Mouse (Mus musculus) forebrain, postnatal 0 days (tissue): ENCODE measurements around the gene Lmod3. TPM values are rescaled to one million over a fixed set of nuclear protein-coding genes. Genes with fewer than 3 reads are reported as not detected.
"Not testable (repeated sequence)": the region's sequence is repeated elsewhere in the genome, so short reads cannot be mapped to it uniquely, and the experiment has no call there.

Experiments
- ATAC-seq: fragments of 200-750 bp; cut with Nextera tagmentation; 2 replicates; pipeline ENCODE4 v1.8.0; 2017; ENCODE audit warnings: mild to moderate bottlenecking, moderate library complexity
- DNase-seq: peaks from one replicate; pipeline ENCODE4 v3.0.0-alpha.2; 2015
- H3K27ac ChIP-seq: fragments of 300-500 bp; sonication (generic); 2 replicates; pipeline ENCODE4 v1.5.1; 2014; ENCODE audit warnings: low read depth, mild to moderate bottlenecking, antibody characterized with exemption, low read length, moderate library complexity, mixed read lengths
- H3K27me3 ChIP-seq: fragments of 300-500 bp; sonication (generic); 2 replicates; pipeline ENCODE4 v1.6.1; 2014; ENCODE audit warnings: mild to moderate bottlenecking, low read length, mixed read lengths; ENCODE audit not compliant: insufficient read depth
- H3K36me3 ChIP-seq: fragments of 300-500 bp; sonication (generic); 2 replicates; pipeline ENCODE4 v1.6.1; 2014; ENCODE audit warnings: mild to moderate bottlenecking, moderate library complexity; ENCODE audit not compliant: insufficient read depth
- H3K4me1 ChIP-seq: fragments of 300-500 bp; sonication (generic); 2 replicates; pipeline ENCODE4 v1.6.1; 2014; ENCODE audit warnings: antibody characterized with exemption; ENCODE audit not compliant: insufficient read depth
- H3K4me2 ChIP-seq: fragments of 300-500 bp; sonication (generic); 2 replicates; pipeline ENCODE4 v1.6.1; 2014; ENCODE audit warnings: low read depth, mild to moderate bottlenecking, moderate library complexity
- H3K4me3 ChIP-seq: fragments of 300-500 bp; sonication (generic); 2 replicates; pipeline ENCODE4 v1.5.1; 2014; ENCODE audit warnings: low read depth, low read length, mixed read lengths
- H3K9ac ChIP-seq: fragments of 300-500 bp; sonication (generic); 2 replicates; pipeline ENCODE4 v1.6.1; 2014; ENCODE audit warnings: mild to moderate bottlenecking
- H3K9me3 ChIP-seq: fragments of 300-500 bp; sonication (generic); 2 replicates; pipeline ENCODE4 v1.6.1; 2016; ENCODE audit warnings: low read length
- CTCF ChIP-seq: sonication (generic); IDR thresholded peaks from 2 replicates; pipeline ENCODE4 v1.5.1; 2016; ENCODE audit warnings: antibody characterized with exemption, control low read depth, low read depth
- WGBS: fragments of 180-500 bp; shearing (Covaris S2); extraction: QIAGEN DNeasy Blood & Tissue Kit; methylation state at CpG from one replicate; pipeline ENCODE4 v1.1.7; 2014; 5-methylcytosine and 5-hydroxymethylcytosine counted together
- polyA plus RNA-seq: library from polyadenylated mRNA; unstranded; fragments of >200 nt; fragmentation: Nextera tagmentation; extraction: Ambion mirVana; gene quantifications from 2 replicates; pipeline ENCODE4 v1.2.1, GENCODE M21; 2015
- total RNA-seq: library from RNA; depleted of rRNA; stranded (reverse); fragments of >200 nt; gene quantifications from 2 replicates; pipeline ENCODE4 v1.2.3, GENCODE M21; 2014

Gene Lmod3
- total and polyA plus RNA-seq, 2 experiments from 2014 or later: 0.05 to 0.11 TPM

DNA sequence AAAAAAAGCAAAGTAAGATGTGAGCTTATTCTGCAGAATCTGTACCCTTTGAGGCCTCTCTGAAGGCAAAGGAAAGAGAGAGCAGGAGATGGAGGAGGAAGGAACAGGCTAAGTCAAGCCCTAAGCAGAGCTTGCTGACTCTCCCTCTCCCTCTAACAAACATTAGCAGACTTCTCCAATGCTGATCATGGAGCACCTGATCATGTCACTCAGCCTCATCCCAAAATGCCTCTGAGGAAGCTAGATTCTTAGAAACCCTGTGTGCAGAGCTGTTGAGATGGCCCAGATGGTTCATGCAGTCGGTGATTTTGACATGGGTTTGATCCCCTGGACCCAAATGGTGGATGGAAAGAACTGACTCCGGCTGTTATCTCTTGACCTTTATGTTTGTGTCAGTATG lies 14.6 kb upstream of the Lmod3 start:
- Histone ChIP-seq H3K27ac (no peak overlapping the region), H3K4me1 (no peaks in the 10 kb centered on the region), H3K27me3 (no peaks in the 10 kb centered on the region), H3K4me2 (no peak overlapping the region), H3K9ac (no peak overlapping the region), H3K9me3 (no peaks in the 10 kb centered on the region), H3K4me3 (no peak overlapping the region), H3K36me3 (no peaks in the 10 kb centered on the region)
- no peak for ATAC-seq
- DNase-seq: no peak
- TF ChIP-seq CTCF: no peak
- WGBS: 96% methylated on average over 2 of the region's 2 CpGs

DNA sequence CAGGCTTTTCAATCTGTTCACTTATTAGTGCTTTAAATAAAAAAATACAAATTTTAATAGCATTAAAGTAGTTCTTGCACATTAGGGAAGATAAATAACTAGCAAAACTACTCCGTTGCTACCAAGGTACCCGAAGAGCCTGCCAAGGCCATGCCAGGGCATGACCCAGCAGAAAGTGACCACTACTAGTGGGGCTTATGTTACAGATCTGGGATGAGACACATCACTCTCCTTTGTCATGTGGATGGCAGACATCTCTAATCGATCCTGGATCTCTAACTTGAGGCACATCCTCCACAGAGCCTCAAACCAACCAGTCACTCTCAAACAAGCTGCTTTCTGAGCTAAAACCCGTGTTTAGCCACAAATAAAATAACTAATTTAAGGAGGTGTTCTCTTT lies 14.1 kb upstream of the Lmod3 start:
- no peaks in the 10 kb centered on the region for H3K4me1 ChIP-seq
- no peaks in the 10 kb centered on the region for H3K27me3 ChIP-seq
- H3K9ac ChIP-seq: no peak overlapping the region
- 79% methylated on average over 4 of the region's 4 CpGs for WGBS
- no peak overlapping the region for H3K4me3 ChIP-seq
- H3K4me2 ChIP-seq: no peak overlapping the region
- DNase-seq (no peak), ATAC-seq (no peak)
- no peaks in the 10 kb centered on the region for H3K36me3 ChIP-seq
- no peak for TF ChIP-seq CTCF
- H3K27ac ChIP-seq: no peak overlapping the region
- H3K9me3 ChIP-seq: no peaks in the 10 kb centered on the region

- no peaks in the 10 kb centered on the region for H3K4me1 ChIP-seq
- no peak overlapping the region for H3K9ac ChIP-seq
- no peaks in the 10 kb centered on the region for H3K27me3 ChIP-seq
- DNase-seq (no peak), ATAC-seq (no peak)
- no peak overlapping the region for H3K27ac ChIP-seq
- WGBS: 89% methylated on average over 3 of the region's 3 CpGs
- no peak overlapping the region for H3K4me2 ChIP-seq
- no peak for TF ChIP-seq CTCF
- H3K4me3 ChIP-seq: no peak overlapping the region
- no peaks in the 10 kb centered on the region for H3K36me3 ChIP-seq
- no peaks in the 10 kb centered on the region for H3K9me3 ChIP-seq
These were observed 13.1 kb upstream of the Lmod3 start for GRCm38 (mm10) chr6:97265705-97266104.

DNA sequence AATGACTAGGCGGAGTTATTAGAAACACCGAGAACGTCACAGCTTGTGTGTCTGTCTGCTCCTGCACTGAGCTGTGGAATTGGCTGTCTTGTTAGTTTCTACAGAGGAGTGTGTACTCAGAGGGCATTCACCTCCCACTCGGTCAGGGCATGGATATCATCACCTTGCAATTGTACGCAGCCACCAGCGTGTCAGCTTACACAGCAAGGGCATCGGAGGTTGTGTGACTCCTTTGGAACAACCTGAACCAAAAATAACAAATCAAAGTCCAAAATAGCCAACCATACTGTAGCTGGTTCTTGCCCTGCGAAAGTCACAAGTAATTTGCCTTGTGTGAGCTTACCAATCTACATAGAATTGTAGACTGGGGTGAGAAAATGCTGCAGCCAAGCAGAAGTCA lies 12.7 kb upstream of the Lmod3 start:
- Histone ChIP-seq H3K4me1 (no peaks in the 10 kb centered on the region), H3K36me3 (no peaks in the 10 kb centered on the region), H3K4me2 (no peak overlapping the region), H3K27ac (no peak overlapping the region), H3K4me3 (no peak overlapping the region), H3K27me3 (no peaks in the 10 kb centered on the region), H3K9ac (no peak overlapping the region), H3K9me3 (no peaks in the 10 kb centered on the region)
- WGBS: 78% methylated on average over 8 of the region's 8 CpGs
- ATAC-seq (no peak), DNase-seq (no peak)
- TF ChIP-seq CTCF: no peak

- ATAC-seq, DNase-seq, H3K36me3 ChIP-seq: not testable (repeated sequence)
These were observed 11.2 kb upstream of the Lmod3 start for GRCm38 (mm10) chr6:97263750-97264149.

DNA sequence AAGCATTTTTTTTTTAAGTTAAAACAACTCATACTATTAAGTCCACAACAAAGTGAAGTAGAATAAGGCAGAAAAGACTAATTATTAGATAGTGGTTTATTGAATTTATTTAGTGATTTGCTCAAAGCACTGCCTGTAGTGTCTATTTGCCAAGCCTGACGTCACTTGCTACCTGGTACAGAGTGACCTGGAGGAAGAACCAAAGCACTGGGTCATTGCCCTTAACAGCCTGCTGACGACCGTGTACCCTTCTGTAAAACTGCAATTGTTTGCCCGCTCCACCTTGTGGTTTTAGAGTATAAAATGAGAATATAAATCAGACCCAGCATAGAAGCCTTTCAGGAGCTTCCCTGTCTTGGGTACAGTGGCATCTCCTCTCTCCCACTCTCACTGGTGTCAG lies 9.7 kb upstream of the Lmod3 start:
- WGBS: 67% methylated on average over 4 of the region's 4 CpGs
- no peak for TF ChIP-seq CTCF

More at GRCm38 (mm10) chr6:97263750-97264149, 11.2 kb upstream of the Lmod3 start:
- not testable (repeated sequence) for H3K4me2 ChIP-seq, H3K4me1 ChIP-seq, H3K9me3 ChIP-seq, H3K27me3 ChIP-seq, H3K27ac ChIP-seq, H3K9ac ChIP-seq, H3K4me3 ChIP-seq

GRCm38 (mm10) chr6:97259926-97260325 lies 7.4 kb upstream of the Lmod3 start:
- H3K4me1 ChIP-seq, ATAC-seq, H3K9me3 ChIP-seq, H3K4me3 ChIP-seq, H3K9ac ChIP-seq, H3K4me2 ChIP-seq, H3K27me3 ChIP-seq, H3K27ac ChIP-seq, H3K36me3 ChIP-seq, DNase-seq: not testable (repeated sequence)
- 91% methylated on average over 2 of the region's 2 CpGs for WGBS

More for the DNA sequence above, 9.7 kb upstream of the Lmod3 start:
- no peaks in the 10 kb centered on the region for H3K27me3 ChIP-seq
- H3K4me2 ChIP-seq: no peak overlapping the region
- no peak for DNase-seq
- no peak overlapping the region for H3K4me3 ChIP-seq
- no peaks in the 10 kb centered on the region for H3K36me3 ChIP-seq
- no peak overlapping the region for H3K27ac ChIP-seq
- H3K9ac ChIP-seq: no peak overlapping the region
- no peaks in the 10 kb centered on the region for H3K9me3 ChIP-seq
- no peaks in the 10 kb centered on the region for H3K4me1 ChIP-seq
- no peak for ATAC-seq

GRCm38 (mm10) chr6:97258489-97258888 lies 5.9 kb upstream of the Lmod3 start:
- no peak overlapping the region for H3K9ac ChIP-seq
- no peaks in the 10 kb centered on the region for H3K36me3 ChIP-seq
- no peaks in the 10 kb centered on the region for H3K4me1 ChIP-seq
- no peak for ATAC-seq
- H3K9me3 ChIP-seq: no peaks in the 10 kb centered on the region
- 80% methylated on average over 1 of the region's 1 CpGs for WGBS
- H3K27ac ChIP-seq: no peak overlapping the region
- no peak for TF ChIP-seq CTCF
- DNase-seq: no peak
- no peaks in the 10 kb centered on the region for H3K27me3 ChIP-seq
- H3K4me2 ChIP-seq: no peak overlapping the region
- H3K4me3 ChIP-seq: no peak overlapping the region
